Mouse (Mus musculus) thymus, adult 2 months (tissue): ENCODE data around the gene Slc10a1.

Experiments
- CTCF ChIP-seq: fragments of 200-500 bp; IDR thresholded peaks from 2 replicates; pipeline ENCODE4 v1.5.1; 2012; ENCODE audit warnings: mild to moderate bottlenecking, control low read depth, low read length, moderate library complexity, borderline replicate concordance; ENCODE audit not compliant: control insufficient read depth, poor library complexity, insufficient read depth; ENCODE audit errors: extremely low read depth
- POLR2A ChIP-seq: fragments of 200-500 bp; IDR thresholded peaks from 2 replicates; pipeline ENCODE4 v1.6.1; 2012; ENCODE audit warnings: mild to moderate bottlenecking, low read length, control low read depth, moderate library complexity; ENCODE audit not compliant: control insufficient read depth, poor library complexity, insufficient read depth; ENCODE audit errors: extremely low read depth

DNA sequence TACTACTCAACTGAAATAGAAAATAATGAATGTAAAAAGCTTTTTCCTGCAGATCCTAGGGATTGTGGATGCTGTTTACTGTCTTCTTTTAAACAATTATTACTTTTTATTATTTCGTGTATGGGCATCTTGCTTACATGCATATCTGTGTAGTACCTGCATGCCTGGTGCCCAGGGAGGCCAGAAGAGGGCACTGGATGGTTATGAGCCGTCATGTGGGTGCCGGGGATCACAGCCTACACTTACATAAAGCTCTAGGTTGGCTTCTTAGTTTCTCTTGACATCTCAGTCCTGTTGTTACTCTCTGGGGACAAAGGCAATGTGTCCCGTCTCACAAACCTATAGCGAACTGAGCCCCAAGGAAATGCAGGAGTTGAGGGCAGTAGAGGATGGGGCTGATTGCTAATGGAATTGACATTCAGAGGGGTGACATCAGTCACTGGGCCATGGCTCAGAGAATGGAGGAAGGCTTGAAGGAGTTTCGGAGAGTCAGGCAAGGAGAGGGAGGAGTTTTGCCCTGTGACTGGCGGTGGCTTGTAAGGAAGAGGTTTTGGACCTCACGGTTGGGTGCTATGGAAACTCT lies 24.1 kb upstream of the Slc10a1 start:
- no peak for TF ChIP-seq POLR2A
- no peak for TF ChIP-seq CTCF
